Mouse (Mus musculus): Measurements from ENCODE around the gene Ost4. TPM values are rescaled to one million over a fixed set of nuclear protein-coding genes. Genes with fewer than 3 reads are reported as not detected.
A peak's percentile ranks its signal among the peaks of the same experiment; 100 is the strongest.

Gene Ost4
- polyA plus RNA-seq (2016; fragmentation: Nextera tagmentation; extraction: Ambion mirVana) = 298 and 304 TPM in 2 replicates

DNA sequence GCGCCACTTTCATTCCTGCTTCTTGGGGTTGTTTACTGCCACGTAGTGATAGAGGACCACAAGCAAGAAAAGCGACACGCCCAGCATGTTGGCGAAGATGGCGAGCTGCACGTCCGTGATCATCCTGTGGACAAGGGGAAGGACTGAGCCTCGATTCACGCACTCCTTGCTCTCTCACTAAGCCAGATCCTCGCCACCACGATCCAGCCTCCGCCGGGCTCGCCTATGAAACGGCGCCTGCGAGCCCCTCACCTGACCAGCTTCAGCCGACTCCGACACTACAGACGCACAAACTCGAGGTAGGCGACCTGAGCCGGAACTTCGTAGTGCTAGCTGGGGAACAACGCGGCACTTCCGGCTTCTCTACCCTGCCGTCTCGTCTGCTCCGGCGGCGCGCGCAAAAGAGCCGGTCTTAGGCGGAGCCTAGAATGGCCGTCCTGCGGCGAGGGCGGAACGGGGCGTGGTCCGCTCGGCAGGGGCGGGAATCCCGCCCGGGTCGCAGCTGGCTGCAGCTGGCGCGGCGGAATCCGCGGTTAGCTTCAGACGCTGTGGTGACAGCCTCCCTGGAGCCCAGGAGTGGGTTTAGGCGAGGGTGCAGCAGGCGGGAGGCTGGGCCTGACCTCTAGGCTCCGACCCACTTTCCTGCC, at the start of gene Ost4:
Gene Ost4, minus strand, starts transcription at position 376 of the 647 bp plus-strand sequence.
- Histone ChIP-seq H3K4me2 (replicated peaks) (peak within 1 kb of the TSS; percentile 93), H3K4me3 (peak within 1 kb of the TSS; percentile 76), H3K36me3 (peaks cover 38% of the 10 kb centered on the region), H3K9me3 (no peaks in the 10 kb centered on the region), H3K27ac (replicated peaks) (peak within 1 kb of the TSS; percentile 82), H3K27me3 (peaks cover 3% of the 10 kb centered on the region; the same call in 1 of the 2 replicates), H3K4me1 (peaks cover 31% of the 10 kb centered on the region), H3K9ac (replicated peaks) (peak within 1 kb of the TSS; percentile 72)
- ATAC-seq (ENCODE audit: low FRiP score, low read depth) = peak; percentile 96
- under 1% methylated on average over 58 of the region's 58 CpGs for WGBS

DNA sequence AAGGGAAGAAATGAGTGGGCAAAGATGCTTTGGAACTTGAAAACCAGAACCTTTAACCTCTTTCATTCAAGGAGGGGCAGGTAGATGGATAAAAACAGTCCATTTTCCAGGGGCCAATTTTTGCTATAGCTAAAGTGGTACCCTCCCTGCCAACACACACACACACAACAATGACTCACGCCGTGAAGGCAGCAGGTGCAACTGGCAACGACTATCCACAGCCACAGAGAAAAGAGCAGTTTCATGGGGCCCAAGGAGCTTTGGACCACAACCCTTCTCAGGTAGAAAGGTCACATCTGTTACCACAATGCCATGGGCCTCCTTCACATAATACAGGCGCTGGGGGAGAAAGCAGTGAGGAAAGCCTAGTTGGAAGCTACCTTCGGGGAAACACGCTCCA, 48.2 kb upstream of the Ost4 start:
- Histone ChIP-seq H3K4me3 (no peak overlapping the region), H3K9ac (replicated peaks) (no peak overlapping the region), H3K27me3 (no peaks in the 10 kb centered on the region), H3K9me3 (no peaks in the 10 kb centered on the region), H3K27ac (replicated peaks) (no peak overlapping the region), H3K4me2 (replicated peaks) (no peak overlapping the region), H3K36me3 (peaks cover 55% of the 10 kb centered on the region), H3K4me1 (peaks cover 22% of the 10 kb centered on the region)
- WGBS = 96% methylated on average over 6 of the region's 6 CpGs
- no peak for ATAC-seq (ENCODE audit: low FRiP score, low read depth)

DNA sequence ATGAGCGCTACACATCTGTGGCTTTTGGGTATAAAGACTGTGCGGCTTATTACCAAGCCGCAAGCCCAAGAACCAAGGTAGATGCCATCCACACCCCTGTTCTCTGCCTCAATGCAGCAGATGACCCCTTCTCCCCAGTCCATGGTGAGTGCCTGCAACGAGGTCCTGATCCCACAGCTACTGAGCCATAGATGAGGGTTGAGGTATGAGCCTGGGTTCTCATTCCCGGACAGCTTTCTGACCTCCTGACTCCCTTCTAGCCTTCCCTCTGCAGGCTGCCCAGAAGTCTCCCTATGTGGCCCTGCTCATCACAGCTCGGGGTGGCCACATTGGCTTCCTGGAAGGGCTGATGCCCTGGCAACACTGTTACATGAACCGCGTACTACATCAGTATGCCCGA, 47.0 kb upstream of the Ost4 start:
- Histone ChIP-seq H3K36me3 (peaks cover 55% of the 10 kb centered on the region), H3K4me2 (replicated peaks) (no peak overlapping the region), H3K27me3 (no peaks in the 10 kb centered on the region), H3K9me3 (no peaks in the 10 kb centered on the region), H3K4me1 (peaks cover 30% of the 10 kb centered on the region), H3K4me3 (no peak overlapping the region), H3K27ac (replicated peaks) (no peak overlapping the region), H3K9ac (replicated peaks) (no peak overlapping the region)
- 93% methylated on average over 9 of the region's 9 CpGs for WGBS
- no peak for ATAC-seq (ENCODE audit: low FRiP score, low read depth)

DNA sequence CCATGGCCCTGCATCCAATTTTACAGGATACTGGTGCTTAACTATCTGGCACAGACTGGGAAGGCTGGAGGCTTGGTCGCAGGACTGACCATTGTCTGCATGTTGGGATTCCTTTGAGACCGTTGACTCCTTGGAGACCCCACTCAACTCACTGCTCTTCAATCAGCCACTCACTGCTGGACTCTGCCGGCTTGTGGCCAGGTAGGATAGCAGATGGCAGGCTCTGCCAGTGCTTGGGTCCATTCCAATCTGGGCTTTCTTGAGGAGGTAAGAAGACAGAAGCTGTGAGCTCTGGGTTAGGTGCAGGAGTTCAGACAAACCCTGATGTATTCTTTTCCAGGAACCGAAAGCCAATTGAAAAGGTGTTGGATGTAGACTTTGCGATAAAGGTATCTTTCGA, 46.5 kb upstream of the Ost4 start:
- Histone ChIP-seq H3K27ac (replicated peaks) (no peak overlapping the region), H3K9ac (replicated peaks) (no peak overlapping the region), H3K4me3 (no peak overlapping the region), H3K27me3 (0 out of 2 replicates have a peak, but pooled peaks cover 2% of the 10 kb centered on the region), H3K9me3 (no peaks in the 10 kb centered on the region), H3K36me3 (peaks cover 55% of the 10 kb centered on the region), H3K4me1 (peaks cover 31% of the 10 kb centered on the region), H3K4me2 (replicated peaks) (no peak overlapping the region)
- ATAC-seq (ENCODE audit: low FRiP score, low read depth) = no peak
- 93% methylated on average over 6 of the region's 6 CpGs for WGBS

DNA sequence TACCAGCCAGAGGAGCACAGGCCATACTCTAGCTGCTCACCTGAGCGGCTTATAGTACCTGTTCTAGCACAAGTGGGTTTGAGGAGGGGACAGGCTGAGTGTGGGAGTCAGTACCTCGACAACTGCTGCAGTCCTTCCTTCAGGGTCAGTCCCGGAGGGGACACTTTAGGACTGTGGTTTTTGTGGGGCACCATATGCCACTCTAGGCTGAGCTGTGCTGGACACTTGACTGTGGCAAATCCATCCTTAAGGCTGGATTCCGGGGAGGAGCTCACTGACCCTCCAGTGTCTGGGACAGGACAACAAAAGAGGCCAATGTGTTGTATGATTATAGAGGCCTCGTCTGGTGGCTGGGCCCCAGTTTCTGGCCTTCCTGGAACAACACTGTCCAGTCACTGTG, 45.0 kb upstream of the Ost4 start:
- H3K4me1 ChIP-seq = peaks cover 17% of the 10 kb centered on the region
- H3K4me3 ChIP-seq = no peak overlapping the region
- 84% methylated on average over 5 of the region's 5 CpGs for WGBS
- H3K36me3 ChIP-seq = peaks cover 44% of the 10 kb centered on the region
- no peaks in the 10 kb centered on the region for H3K9me3 ChIP-seq
- no peak overlapping the region for H3K27ac ChIP-seq (replicated peaks)
- ATAC-seq (ENCODE audit: low FRiP score, low read depth) = no peak
- H3K9ac ChIP-seq (replicated peaks) = no peak overlapping the region
- peaks cover 15% of the 10 kb centered on the region; the same call in 1 of the 2 replicates for H3K27me3 ChIP-seq
- H3K4me2 ChIP-seq (replicated peaks) = no peak overlapping the region

- Histone ChIP-seq H3K9ac (replicated peaks) (no peak overlapping the region), H3K4me3 (no peak overlapping the region), H3K4me1 (peaks cover 15% of the 10 kb centered on the region), H3K36me3 (peaks cover 40% of the 10 kb centered on the region), H3K9me3 (no peaks in the 10 kb centered on the region), H3K27ac (replicated peaks) (no peak overlapping the region), H3K27me3 (peaks cover 20% of the 10 kb centered on the region; the same call in 1 of the 2 replicates), H3K4me2 (replicated peaks) (no peak overlapping the region)
- ATAC-seq (ENCODE audit: low FRiP score, low read depth) = no peak
- 90% methylated on average over 6 of the region's 6 CpGs for WGBS
Observed at GRCm38 (mm10) chr5:30951706-30952105, 44.1 kb upstream of the Ost4 start.

- Histone ChIP-seq H3K4me1 (peaks cover 15% of the 10 kb centered on the region), H3K27ac (replicated peaks) (no peak overlapping the region)
- 90% methylated on average over 2 of the region's 2 CpGs for WGBS
Observed at GRCm38 (mm10) chr5:30950922-30951321, 43.3 kb upstream of the Ost4 start.

GRCm38 (mm10) chr5:30950451-30950850, 42.9 kb upstream of the Ost4 start:
- Histone ChIP-seq H3K36me3 (peaks cover 33% of the 10 kb centered on the region), H3K4me1 (peaks cover 15% of the 10 kb centered on the region), H3K4me3 (peak overlapping the region; percentile 51), H3K27me3 (peaks cover 30% of the 10 kb centered on the region), H3K27ac (replicated peaks) (peak overlapping the region; percentile 35; the same call in 1 of the 2 replicates), H3K9me3 (no peaks in the 10 kb centered on the region), H3K4me2 (replicated peaks) (peak overlapping the region; percentile 69), H3K9ac (replicated peaks) (peak overlapping the region; percentile 46)
- WGBS = 69% methylated on average over 4 of the region's 4 CpGs
- ATAC-seq (ENCODE audit: low FRiP score, low read depth) = peak; percentile 5; the same call in 1 of the 2 replicates

More at GRCm38 (mm10) chr5:30950922-30951321, 43.3 kb upstream of the Ost4 start:
- Histone ChIP-seq H3K9ac (replicated peaks) (no peak overlapping the region), H3K4me3 (no peak overlapping the region), H3K4me2 (replicated peaks) (no peak overlapping the region), H3K9me3 (no peaks in the 10 kb centered on the region), H3K27me3 (peaks cover 26% of the 10 kb centered on the region), H3K36me3 (peaks cover 37% of the 10 kb centered on the region)
- ATAC-seq (ENCODE audit: low FRiP score, low read depth) = no peak

GRCm38 (mm10) chr5:30949654-30950326, 42.2 kb upstream of the Ost4 start:
- under 1% methylated on average over 31 of the region's 31 CpGs for WGBS
- peaks cover 26% of the 10 kb centered on the region for H3K36me3 ChIP-seq
- peak overlapping the region; percentile 69 for H3K4me2 ChIP-seq (replicated peaks)
- peak; percentile 90 for ATAC-seq (ENCODE audit: low FRiP score, low read depth)
- peaks cover 35% of the 10 kb centered on the region for H3K27me3 ChIP-seq
- H3K4me1 ChIP-seq = peaks cover 21% of the 10 kb centered on the region
- H3K9me3 ChIP-seq = no peaks in the 10 kb centered on the region
- H3K27ac ChIP-seq (replicated peaks) = peak overlapping the region; percentile 62
- H3K9ac ChIP-seq (replicated peaks) = peak overlapping the region; percentile 46
- peak overlapping the region; percentile 51 for H3K4me3 ChIP-seq

GRCm38 (mm10) chr5:30948620-30949019, 41.0 kb upstream of the Ost4 start:
- Histone ChIP-seq H3K9me3 (no peaks in the 10 kb centered on the region), H3K27ac (replicated peaks) (no peak overlapping the region), H3K36me3 (peaks cover 14% of the 10 kb centered on the region), H3K9ac (replicated peaks) (no peak overlapping the region), H3K4me3 (no peak overlapping the region), H3K4me1 (peaks cover 21% of the 10 kb centered on the region), H3K4me2 (replicated peaks) (no peak overlapping the region), H3K27me3 (peaks cover 41% of the 10 kb centered on the region)
- no peak for ATAC-seq (ENCODE audit: low FRiP score, low read depth)
- WGBS = 80% methylated on average over 5 of the region's 5 CpGs

DNA sequence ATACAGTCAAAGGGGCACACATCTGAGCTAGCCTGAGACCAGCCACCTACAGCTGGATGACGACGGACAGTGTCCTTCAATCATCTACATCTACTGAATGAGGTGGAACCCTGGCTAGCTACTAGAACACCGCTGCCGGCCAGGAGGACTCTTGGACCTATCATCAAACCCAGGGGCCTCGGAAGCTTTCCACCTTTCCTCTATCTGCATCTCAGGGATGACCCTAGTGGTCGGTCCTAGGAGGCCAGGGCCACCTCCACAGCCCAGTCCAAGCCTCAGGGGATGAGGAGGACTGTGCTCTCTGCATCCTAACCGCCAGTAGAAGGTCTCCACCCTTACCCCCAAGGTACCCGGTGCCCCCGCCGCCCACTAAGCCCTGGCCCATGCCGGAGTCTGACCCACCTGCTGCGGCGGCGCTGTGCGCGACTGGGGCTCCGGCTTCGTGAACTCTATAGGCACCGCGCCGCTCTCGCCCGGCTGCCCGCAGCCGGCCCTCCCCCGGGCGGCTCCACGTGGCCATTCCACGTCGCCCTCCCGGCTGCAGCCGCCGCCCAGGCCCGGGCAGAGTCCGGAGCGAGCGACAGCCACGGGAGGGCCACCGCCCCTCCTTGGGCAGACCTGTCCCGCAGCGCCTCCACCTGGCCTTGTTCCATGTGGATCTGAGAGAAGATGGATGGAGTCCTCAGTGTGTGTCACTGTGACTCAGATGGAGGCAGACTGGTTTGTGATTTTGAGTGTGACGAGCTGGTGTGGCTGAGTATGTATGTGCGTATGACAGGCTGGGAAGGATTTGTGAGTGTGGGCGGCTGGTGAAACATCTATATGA, 37.6 kb upstream of the Ost4 start, which contains the start of gene Cgref1:
Gene Cgref1, minus strand, starts transcription at position 636 of the 826 bp plus-strand sequence.
- Histone ChIP-seq H3K27ac (replicated peaks) (no peak within 1 kb of the TSS), H3K36me3 (no peaks in the 10 kb centered on the region), H3K4me1 (peaks cover 16% of the 10 kb centered on the region), H3K9ac (replicated peaks) (peak within 1 kb of the TSS; percentile 65), H3K9me3 (no peaks in the 10 kb centered on the region), H3K27me3 (peaks cover 41% of the 10 kb centered on the region), H3K4me2 (replicated peaks) (peak within 1 kb of the TSS; percentile 92), H3K4me3 (peak within 1 kb of the TSS; percentile 56)
- WGBS = 4% methylated on average over 44 of the region's 44 CpGs
- peak; percentile 52 for ATAC-seq (ENCODE audit: low FRiP score, low read depth)

Data from midbrain, embryonic 12.5 days (tissue).